Mouse (Mus musculus): ENCODE results near the gene Fbln1.

DNA sequence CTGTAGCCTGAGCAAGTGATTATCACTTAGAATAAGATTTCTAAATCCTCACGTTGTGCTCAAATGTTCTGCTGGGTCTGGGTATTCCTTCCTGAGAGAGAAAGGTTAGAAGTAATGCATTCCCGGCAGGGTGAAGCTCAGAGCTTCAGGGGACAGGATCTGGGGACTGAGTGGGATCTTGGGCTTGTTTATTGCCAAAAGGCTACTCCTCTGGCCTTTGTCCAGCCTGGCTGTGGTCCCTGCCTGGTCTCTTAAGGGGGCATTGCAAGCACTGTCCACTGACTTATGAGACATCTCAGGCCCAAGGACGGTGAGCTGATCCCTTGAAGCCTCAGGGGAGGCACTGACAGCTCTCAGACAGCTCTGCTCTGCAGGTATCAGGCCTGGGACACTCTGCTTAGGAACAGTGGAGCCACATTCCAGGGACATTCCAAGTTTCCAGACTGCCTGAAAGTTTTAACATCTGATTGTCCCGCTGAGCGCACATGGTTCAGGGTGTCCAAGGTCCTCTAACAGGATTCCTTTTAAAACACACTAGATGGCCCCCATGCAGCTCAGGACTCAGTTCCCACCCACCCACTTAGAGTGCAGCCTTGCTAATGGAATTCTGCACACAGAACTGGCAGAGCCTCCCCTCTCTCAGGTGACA, 13.0 kb downstream of the Fbln1 start:
- no peak for TF ChIP-seq CTCF (IDR thresholded peaks at IDR 0.05; ENCODE audit: low read depth, low read length)
- TF ChIP-seq EP300 (IDR thresholded peaks at IDR 0.05; ENCODE audit: insufficient read depth, low read depth, low read length), result no peak
- no peak for TF ChIP-seq POLR2A (IDR thresholded peaks at IDR 0.05; ENCODE audit: insufficient read depth, low read length)
